In the genomic region with DNA sequence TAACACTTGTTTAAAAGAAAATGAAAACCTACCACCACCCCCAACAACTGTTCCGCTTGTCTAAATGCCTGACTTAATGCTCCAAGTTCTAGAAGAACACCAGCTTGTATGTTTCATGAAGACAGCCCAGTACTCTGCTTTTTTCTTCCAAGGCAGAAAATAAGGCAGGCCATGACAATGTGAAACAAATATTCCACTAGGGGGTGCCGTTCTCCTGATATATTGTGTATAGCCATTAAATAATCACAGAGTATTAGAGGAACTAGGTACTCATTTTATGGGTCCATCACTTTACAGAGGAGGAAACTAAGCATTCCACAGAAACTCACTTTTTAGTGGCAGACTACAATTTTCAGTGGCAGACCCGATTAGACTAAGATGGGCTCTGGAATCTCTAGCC, we compare ENCODE assay signal across 7 mouse cellular contexts. TPM values are rescaled to one million over a fixed set of nuclear protein-coding genes. Genes with fewer than 3 reads are reported as not detected.
DNase-seq lines count a peak whose midpoint lies in the region; ATAC-seq and TF ChIP-seq lines count a peak whose summit lies in the region.

No protein-coding gene starts in this region.

- no peak for TF ChIP-seq EP300 in liver, postnatal 0 days (IDR thresholded peaks at IDR 0.05; ENCODE audit: low read depth)

- no peak overlapping the region for H3K4me3 ChIP-seq in neural tube, embryonic 12.5 days
- no peak overlapping the region for H3K4me3 ChIP-seq in neural tube, embryonic 15.5 days (replicated peaks)
- no peak overlapping the region for H3K4me3 ChIP-seq in intestine, embryonic 16.5 days (ENCODE audit: low read length)
- H3K4me3 ChIP-seq in liver, postnatal 0 days (ENCODE audit: low read depth, low read length) = no peak overlapping the region

- no peak overlapping the region for H3K9ac ChIP-seq in neural tube, embryonic 12.5 days
- no peak overlapping the region for H3K9ac ChIP-seq in neural tube, embryonic 15.5 days (replicated peaks)
- H3K9ac ChIP-seq in intestine, embryonic 16.5 days (ENCODE audit: low read depth, low read length) = no peak overlapping the region
- no peak overlapping the region for H3K9ac ChIP-seq in liver, postnatal 0 days (replicated peaks)

- H3K27ac ChIP-seq in neural tube, embryonic 12.5 days = no peak overlapping the region
- no peak overlapping the region for H3K27ac ChIP-seq in neural tube, embryonic 15.5 days (replicated peaks)
- no peak overlapping the region for H3K27ac ChIP-seq in intestine, embryonic 16.5 days (ENCODE audit: low read length)
- H3K27ac ChIP-seq in liver, postnatal 0 days (ENCODE audit: low read depth) = no peak overlapping the region

- TF ChIP-seq CTCF in liver, postnatal 0 days (IDR thresholded peaks at IDR 0.05; ENCODE audit: low read depth) = peak; percentile 77

- no peaks in the 10 kb centered on the region for H3K27me3 ChIP-seq in neural tube, embryonic 12.5 days (replicated peaks)
- no peaks in the 10 kb centered on the region for H3K27me3 ChIP-seq in neural tube, embryonic 15.5 days (replicated peaks)
- H3K27me3 ChIP-seq in intestine, embryonic 16.5 days (replicated peaks; ENCODE audit: control insufficient read depth, insufficient read depth, low read length) = no peaks in the 10 kb centered on the region
- no peaks in the 10 kb centered on the region for H3K27me3 ChIP-seq in liver, postnatal 0 days (ENCODE audit: insufficient read depth, low read length)

- WGBS in neural tube, embryonic 12.5 days = 72% methylated on average over 3 of the region's 3 CpGs
- 62% methylated on average over 3 of the region's 3 CpGs for WGBS in neural tube, embryonic 15.5 days
- WGBS in intestine, embryonic 16.5 days = 53% methylated on average over 3 of the region's 3 CpGs
- 42% methylated on average over 3 of the region's 3 CpGs for WGBS in liver, postnatal 0 days (ENCODE audit: insufficient replicate concordance)

- DNase-seq in R1 (ENCODE audit: low read depth, low spot score) = peak; percentile 55
- DNase-seq in embryo, embryonic 11.5 days (ENCODE audit: low read depth, low spot score) = peak; percentile 44
- peak; percentile 25 for DNase-seq in liver, postnatal 0 days
- peak; percentile 54 for DNase-seq in skeletal muscle tissue, adult 2 months (ENCODE audit: low read depth, low spot score)

- no peak overlapping the region for H3K4me2 ChIP-seq in neural tube, embryonic 12.5 days (replicated peaks)
- H3K4me2 ChIP-seq in neural tube, embryonic 15.5 days = no peak overlapping the region
- no peak overlapping the region for H3K4me2 ChIP-seq in intestine, embryonic 16.5 days (ENCODE audit: low read depth, low read length)
- no peak overlapping the region for H3K4me2 ChIP-seq in liver, postnatal 0 days (ENCODE audit: low read depth, low read length)

- no peaks in the 10 kb centered on the region for H3K9me3 ChIP-seq in neural tube, embryonic 12.5 days
- no peaks in the 10 kb centered on the region for H3K9me3 ChIP-seq in neural tube, embryonic 15.5 days (replicated peaks)
- H3K9me3 ChIP-seq in intestine, embryonic 16.5 days (ENCODE audit: control insufficient read depth, low read length) = no peaks in the 10 kb centered on the region
- H3K9me3 ChIP-seq in liver, postnatal 0 days (ENCODE audit: low read length) = no peaks in the 10 kb centered on the region

- peaks cover 31% of the 10 kb centered on the region for H3K36me3 ChIP-seq in neural tube, embryonic 12.5 days
- H3K36me3 ChIP-seq in neural tube, embryonic 15.5 days = peaks cover 23% of the 10 kb centered on the region
- H3K36me3 ChIP-seq in intestine, embryonic 16.5 days (ENCODE audit: control insufficient read depth, insufficient read depth, low read length) = no peaks in the 10 kb centered on the region; the same call in 1 of the 2 replicates
- peaks cover 20% of the 10 kb centered on the region for H3K36me3 ChIP-seq in liver, postnatal 0 days (replicated peaks; ENCODE audit: insufficient read depth, low read length)

- no peaks in the 10 kb centered on the region for H3K4me1 ChIP-seq in neural tube, embryonic 12.5 days
- 0 out of 2 replicates have a peak, but pooled peaks cover 1% of the 10 kb centered on the region for H3K4me1 ChIP-seq in neural tube, embryonic 15.5 days
- peaks cover 2% of the 10 kb centered on the region; the same call in 1 of the 2 replicates for H3K4me1 ChIP-seq in intestine, embryonic 16.5 days (ENCODE audit: control insufficient read depth, insufficient read depth, low read length)
- H3K4me1 ChIP-seq in liver, postnatal 0 days (ENCODE audit: insufficient read depth) = peaks cover 5% of the 10 kb centered on the region; the same call in 1 of the 2 replicates

- ATAC-seq in neural tube, embryonic 12.5 days (ENCODE audit: low FRiP score, low read depth) = 0 out of 2 replicates have a peak, but pooled peaks have one; percentile 25
- no peak for ATAC-seq in neural tube, embryonic 15.5 days (ENCODE audit: low FRiP score)
- ATAC-seq in intestine, embryonic 16.5 days = peak; percentile 54
- peak; percentile 41 for ATAC-seq in liver, postnatal 0 days

RNA-seq across cellular contexts. Expression of gene Nek9, which starts 7.2 kb away (rescaled TPM):
- polyA plus RNA-seq in neural tube, embryonic 12.5 days (2016; fragmentation: Nextera tagmentation; extraction: Ambion mirVana) = 21.3 and 23.7 TPM in 2 replicates
- 9.5 and 12.2 TPM in 2 replicates for polyA plus RNA-seq in neural tube, embryonic 15.5 days (2015; fragmentation: Nextera tagmentation; extraction: Ambion mirVana)
- polyA plus RNA-seq in intestine, embryonic 16.5 days (2015; fragmentation: Nextera tagmentation; extraction: Ambion mirVana) = 13.2 and 15.9 TPM in 2 replicates
- 4.1 and 4.5 TPM in 2 replicates for polyA plus RNA-seq in liver, postnatal 0 days (2015; fragmentation: Nextera tagmentation; extraction: Ambion mirVana)

RNA-seq across cellular contexts. Expression of gene Tmed10, which starts 28.3 kb away (rescaled TPM):
- polyA plus RNA-seq in neural tube, embryonic 12.5 days (2016; fragmentation: Nextera tagmentation; extraction: Ambion mirVana) = 230 and 234 TPM in 2 replicates
- polyA plus RNA-seq in neural tube, embryonic 15.5 days (2015; fragmentation: Nextera tagmentation; extraction: Ambion mirVana) = 212 and 223 TPM in 2 replicates
- polyA plus RNA-seq in intestine, embryonic 16.5 days (2015; fragmentation: Nextera tagmentation; extraction: Ambion mirVana) = 346 and 352 TPM in 2 replicates
- 165 and 170 TPM in 2 replicates for polyA plus RNA-seq in liver, postnatal 0 days (2015; fragmentation: Nextera tagmentation; extraction: Ambion mirVana)

RNA-seq across cellular contexts. Expression of gene Zc2hc1c, which starts 58.0 kb away (rescaled TPM):
- polyA plus RNA-seq in neural tube, embryonic 12.5 days (2016; fragmentation: Nextera tagmentation; extraction: Ambion mirVana) = 1.1 and 1.2 TPM in 2 replicates
- polyA plus RNA-seq in neural tube, embryonic 15.5 days (2015; fragmentation: Nextera tagmentation; extraction: Ambion mirVana) = 1.4 TPM in 2 replicates
- 1.5 TPM in 2 replicates for polyA plus RNA-seq in intestine, embryonic 16.5 days (2015; fragmentation: Nextera tagmentation; extraction: Ambion mirVana)
- polyA plus RNA-seq in liver, postnatal 0 days (2015; fragmentation: Nextera tagmentation; extraction: Ambion mirVana) = 0.12 and 0.22 TPM in 2 replicates

RNA-seq across cellular contexts. Expression of gene Acyp1, which starts 58.1 kb away (rescaled TPM):
- polyA plus RNA-seq in neural tube, embryonic 12.5 days (2016; fragmentation: Nextera tagmentation; extraction: Ambion mirVana) = 67.1 TPM in 2 replicates
- polyA plus RNA-seq in neural tube, embryonic 15.5 days (2015; fragmentation: Nextera tagmentation; extraction: Ambion mirVana) = 53.3 and 53.5 TPM in 2 replicates
- polyA plus RNA-seq in intestine, embryonic 16.5 days (2015; fragmentation: Nextera tagmentation; extraction: Ambion mirVana) = 50.2 and 52.3 TPM in 2 replicates
- 27.8 and 29.9 TPM in 2 replicates for polyA plus RNA-seq in liver, postnatal 0 days (2015; fragmentation: Nextera tagmentation; extraction: Ambion mirVana)
